Comparison of ENCODE assay signal across 27 mouse cellular contexts in the genomic region with DNA sequence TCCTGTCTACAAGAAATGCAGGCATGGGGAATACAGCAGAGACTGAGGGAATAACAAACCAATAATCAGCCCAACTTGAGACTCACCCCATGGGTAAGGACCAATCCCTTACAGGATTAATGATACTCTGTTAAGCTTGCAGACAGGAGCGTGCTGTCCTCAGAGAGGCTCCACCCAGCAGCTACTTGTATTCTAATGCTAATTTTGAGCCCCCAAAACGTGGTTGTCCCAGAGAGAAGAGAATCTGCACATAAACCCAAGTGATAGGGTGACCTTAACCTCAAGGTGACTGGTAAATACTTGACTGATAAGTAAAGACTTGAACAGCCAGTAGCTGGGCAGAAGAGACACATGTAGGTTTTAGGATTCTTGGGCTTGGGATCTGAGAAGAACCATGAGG.
DNase-seq lines count a peak whose midpoint lies in the region; ATAC-seq and TF ChIP-seq lines count a peak whose summit lies in the region.
"Had no signal": no experiment of that assay in that cellular context is flagged by ENCODE, and none has a peak within 500 bp of the region (broad histone marks: within the 10 kb centered on the region; RNA-seq: fewer than 3 reads in every experiment).

No protein-coding gene starts in this region.

- ATAC-seq in midbrain, embryonic 11.5 days (ENCODE audit: low FRiP score) = no peak
- ATAC-seq in midbrain, embryonic 13.5 days = no peak
- no peak for ATAC-seq in intestine, postnatal 0 days
- ATAC-seq in heart, embryonic 11.5 days (replicated peaks; ENCODE audit: insufficient number of reproducible peaks, low FRiP score, low TSS enrichment) = no peak
- ATAC-seq: CD4-positive, CD25-positive, alpha-beta regulatory T cell, adult 4 months; forebrain, embryonic 13.5 days; forebrain, embryonic 15.5 days; forebrain, postnatal 0 days; Patski had no signal

- H3K27me3 ChIP-seq in midbrain, embryonic 11.5 days (ENCODE audit: control insufficient read depth, insufficient read depth, low read length) = no peaks in the 10 kb centered on the region
- H3K27me3 ChIP-seq in midbrain, embryonic 13.5 days = no peaks in the 10 kb centered on the region
- H3K27me3 ChIP-seq in intestine, postnatal 0 days (replicated peaks; ENCODE audit: control insufficient read depth, insufficient read depth, low read length) = no peaks in the 10 kb centered on the region
- no peaks in the 10 kb centered on the region for H3K27me3 ChIP-seq in heart, embryonic 11.5 days (ENCODE audit: control insufficient read depth, insufficient read depth, low read length)
- H3K27me3 ChIP-seq: CH12.LX; embryonic facial prominence, embryonic 12.5 days; forebrain, embryonic 13.5 days; forebrain, embryonic 15.5 days; Patski had no signal

- 37% methylated on average over 2 of the region's 2 CpGs for WGBS in midbrain, embryonic 11.5 days
- WGBS in midbrain, embryonic 13.5 days = 24% methylated on average over 2 of the region's 2 CpGs
- WGBS in intestine, postnatal 0 days = 61% methylated on average over 2 of the region's 2 CpGs
- 57% methylated on average over 2 of the region's 2 CpGs for WGBS in heart, embryonic 11.5 days (ENCODE audit: insufficient replicate concordance)

- TF ChIP-seq CTCF in intestine, postnatal 0 days (IDR thresholded peaks at IDR 0.05; ENCODE audit: low read depth) = no peak

- no peaks in the 10 kb centered on the region for H3K9me3 ChIP-seq in midbrain, embryonic 11.5 days (ENCODE audit: control insufficient read depth, low read length)
- no peaks in the 10 kb centered on the region for H3K9me3 ChIP-seq in midbrain, embryonic 13.5 days
- H3K9me3 ChIP-seq in intestine, postnatal 0 days (ENCODE audit: control insufficient read depth) = no peaks in the 10 kb centered on the region
- H3K9me3 ChIP-seq in heart, embryonic 11.5 days (replicated peaks; ENCODE audit: control insufficient read depth, low read length) = no peaks in the 10 kb centered on the region
- H3K9me3 ChIP-seq: embryonic facial prominence, embryonic 10.5 days; embryonic facial prominence, embryonic 12.5 days; forebrain, embryonic 13.5 days; forebrain, embryonic 15.5 days; G1E had no signal

- no peak overlapping the region for H3K27ac ChIP-seq in midbrain, embryonic 11.5 days (ENCODE audit: low read depth, low read length)
- H3K27ac ChIP-seq in midbrain, embryonic 13.5 days = no peak overlapping the region
- H3K27ac ChIP-seq in intestine, postnatal 0 days (ENCODE audit: low read depth, low read length) = no peak overlapping the region
- H3K27ac ChIP-seq in heart, embryonic 11.5 days (ENCODE audit: low read depth, low read length) = no peak overlapping the region
- H3K27ac ChIP-seq: embryonic facial prominence, embryonic 10.5 days; embryonic facial prominence, embryonic 12.5 days; forebrain, embryonic 13.5 days; forebrain, embryonic 15.5 days had no signal

- no peak overlapping the region for H3K9ac ChIP-seq in midbrain, embryonic 11.5 days (ENCODE audit: low read length)
- no peak overlapping the region for H3K9ac ChIP-seq in midbrain, embryonic 13.5 days (replicated peaks)
- no peak overlapping the region for H3K9ac ChIP-seq in intestine, postnatal 0 days (ENCODE audit: low read depth, low read length)
- H3K9ac ChIP-seq in heart, embryonic 11.5 days (ENCODE audit: low read depth, low read length) = no peak overlapping the region
- H3K9ac ChIP-seq: embryonic facial prominence, embryonic 12.5 days; forebrain, embryonic 13.5 days; forebrain, embryonic 15.5 days; forebrain, postnatal 0 days had no signal

- H3K4me3 ChIP-seq in midbrain, embryonic 11.5 days (ENCODE audit: low read depth, low read length) = no peak overlapping the region
- no peak overlapping the region for H3K4me3 ChIP-seq in midbrain, embryonic 13.5 days (replicated peaks)
- H3K4me3 ChIP-seq in intestine, postnatal 0 days (ENCODE audit: low read depth, low read length) = no peak overlapping the region
- no peak overlapping the region for H3K4me3 ChIP-seq in heart, embryonic 11.5 days (ENCODE audit: low read depth, low read length)
- H3K4me3 ChIP-seq: embryonic facial prominence, embryonic 10.5 days; embryonic facial prominence, embryonic 12.5 days; forebrain, embryonic 13.5 days; forebrain, embryonic 15.5 days had no signal

- no peak overlapping the region for H3K4me2 ChIP-seq in midbrain, embryonic 11.5 days
- H3K4me2 ChIP-seq in midbrain, embryonic 13.5 days (replicated peaks) = no peak overlapping the region
- H3K4me2 ChIP-seq in intestine, postnatal 0 days (replicated peaks; ENCODE audit: low read depth) = no peak overlapping the region
- no peak overlapping the region for H3K4me2 ChIP-seq in heart, embryonic 11.5 days
- H3K4me2 ChIP-seq: embryonic facial prominence, embryonic 12.5 days; forebrain, embryonic 13.5 days; forebrain, embryonic 15.5 days had no signal

- H3K36me3 ChIP-seq in midbrain, embryonic 11.5 days (ENCODE audit: control insufficient read depth, insufficient read depth, low read length) = no peaks in the 10 kb centered on the region
- H3K36me3 ChIP-seq in midbrain, embryonic 13.5 days = peaks cover 4% of the 10 kb centered on the region; the same call in 1 of the 2 replicates
- H3K36me3 ChIP-seq in intestine, postnatal 0 days (ENCODE audit: control insufficient read depth, insufficient read depth) = no peaks in the 10 kb centered on the region
- no peaks in the 10 kb centered on the region for H3K36me3 ChIP-seq in heart, embryonic 11.5 days (ENCODE audit: control insufficient read depth, insufficient read depth, low read length)
- H3K36me3 ChIP-seq: G1E had no signal

- DNase-seq in midbrain, embryonic 11.5 days (ENCODE audit: low spot score, missing footprints) = peak; percentile 4
- DNase-seq in ES-CJ7 (ENCODE audit: low read depth, low spot score) = peak; percentile 86
- DNase-seq in R1 (ENCODE audit: low read depth, low spot score) = peak; percentile 87
- DNase-seq in ZHBTc4 (ENCODE audit: low read depth, low spot score) = peak; percentile 57
- no peak for DNase-seq in left cerebral cortex, adult 9 months (ENCODE audit: low spot score in 2 of 2)
- DNase-seq: adrenal gland, adult 2 months; adrenal gland, postnatal 10 days; adrenal gland, postnatal 25 days; B cell, adult 2 months; cerebellum, adult 11 months; cerebellum, adult 18-20 months; cerebellum, adult 8-10 months; cerebellum, adult 9-11 months; cerebellum, postnatal 14 days; cerebellum, postnatal 36 days; forebrain, postnatal 0 days had no signal

- H3K4me1 ChIP-seq in midbrain, embryonic 11.5 days (ENCODE audit: control insufficient read depth, insufficient read depth, low read length) = no peaks in the 10 kb centered on the region
- H3K4me1 ChIP-seq in midbrain, embryonic 13.5 days (replicated peaks) = no peaks in the 10 kb centered on the region
- no peaks in the 10 kb centered on the region for H3K4me1 ChIP-seq in intestine, postnatal 0 days (replicated peaks; ENCODE audit: control insufficient read depth, insufficient read depth, low read length)
- H3K4me1 ChIP-seq in heart, embryonic 11.5 days (ENCODE audit: control insufficient read depth, insufficient read depth, low read length) = no peaks in the 10 kb centered on the region
- H3K4me1 ChIP-seq: embryonic facial prominence, embryonic 10.5 days; embryonic facial prominence, embryonic 12.5 days; forebrain, embryonic 13.5 days; forebrain, embryonic 15.5 days had no signal

Comparison
In these comparisons a context has a peak if more than half of its experiments do, and no peak if none do; other contexts are left out.
1. DNase-seq: peak in midbrain, embryonic 11.5 days (single experiment), ES-CJ7 (single experiment), R1 (single experiment) and ZHBTc4 (single experiment); none in left cerebral cortex, adult 9 months (0 of 2).